Mouse (Mus musculus) heart, embryonic 10.5 days (tissue): ENCODE data around the gene Barhl2. TPM values are rescaled to one million over a fixed set of nuclear protein-coding genes. Genes with fewer than 3 reads are reported as not detected.

Experiments used
- DNase-seq: peaks from one replicate; pipeline ENCODE4 v3.0.0-alpha.2; 2017; ENCODE audit warnings: low spot score
- H3K27ac ChIP-seq: fragments of 300-500 bp; sonication (generic); 2 replicates; pipeline ENCODE4 v1.5.1; 2016; ENCODE audit warnings: mild to moderate bottlenecking
- H3K27me3 ChIP-seq: fragments of 300-500 bp; sonication (generic); 2 replicates; pipeline ENCODE4 v1.6.1; 2016; ENCODE audit warnings: mild to moderate bottlenecking; ENCODE audit not compliant: poor library complexity, insufficient read depth, severe bottlenecking
- H3K36me3 ChIP-seq: fragments of 300-500 bp; sonication (generic); 2 replicates; pipeline ENCODE4 v1.6.1; 2016; ENCODE audit warnings: mild to moderate bottlenecking, moderate library complexity
- H3K4me1 ChIP-seq: fragments of 300-500 bp; sonication (generic); 2 replicates; pipeline ENCODE4 v1.6.1; 2016; ENCODE audit warnings: mild to moderate bottlenecking
- H3K4me3 ChIP-seq: fragments of 300-500 bp; sonication (generic); 2 replicates; pipeline ENCODE4 v1.5.1; 2016; ENCODE audit warnings: mild to moderate bottlenecking, moderate library complexity
- H3K9me3 ChIP-seq: fragments of 300-500 bp; sonication (generic); 2 replicates; pipeline ENCODE4 v1.6.1; 2016; ENCODE audit warnings: mild to moderate bottlenecking, moderate library complexity
- WGBS: fragments of 180-500 bp; shearing (Covaris S2); methylation state at CpG from one replicate; pipeline ENCODE4 v1.1.7; 2016; 5-methylcytosine and 5-hydroxymethylcytosine counted together
- polyA plus RNA-seq: library from polyadenylated mRNA; unstranded; fragments of >200 nt; fragmentation: Nextera tagmentation; extraction: Ambion mirVana; gene quantifications from 2 replicates; pipeline ENCODE4 v1.2.1, GENCODE M21; 2016

The Barhl2 gene
- not detected in 2 replicates for polyA plus RNA-seq

GRCm38 (mm10) chr5:106457986-106458476 is at the start of gene Barhl2:
Gene Barhl2 (minus strand): TSS chr5:106458166.
- Histone ChIP-seq H3K27ac (no peak within 1 kb of the TSS; the same call in 1 of the 2 replicates), H3K27me3 (peaks cover 99% of the 10 kb centered on the region), H3K4me1 (peaks cover 32% of the 10 kb centered on the region), H3K9me3 (no peaks in the 10 kb centered on the region), H3K36me3 (no peaks in the 10 kb centered on the region), H3K4me3 (peak within 1 kb of the TSS; percentile 65)
- WGBS: under 1% methylated on average over 56 of the region's 57 CpGs
- no peak for DNase-seq

- H3K27ac ChIP-seq: no peak overlapping the region
- WGBS: 82% methylated on average over 5 of the region's 5 CpGs
- DNase-seq: no peak
- H3K9me3 ChIP-seq: no peaks in the 10 kb centered on the region
- H3K4me3 ChIP-seq: no peak overlapping the region
- no peaks in the 10 kb centered on the region for H3K36me3 ChIP-seq
- H3K4me1 ChIP-seq: peaks cover 6% of the 10 kb centered on the region; the same call in 1 of the 2 replicates
- no peaks in the 10 kb centered on the region for H3K27me3 ChIP-seq
Observed at GRCm38 (mm10) chr5:106506061-106506460, 48.1 kb upstream of the Barhl2 start.

- WGBS: 51% methylated on average over 12 of the region's 12 CpGs
- Histone ChIP-seq H3K4me1 (peaks cover 6% of the 10 kb centered on the region; the same call in 1 of the 2 replicates), H3K27me3 (no peaks in the 10 kb centered on the region), H3K4me3 (no peak overlapping the region), H3K9me3 (no peaks in the 10 kb centered on the region), H3K36me3 (no peaks in the 10 kb centered on the region), H3K27ac (no peak overlapping the region)
- no peak for DNase-seq
Observed at GRCm38 (mm10) chr5:106502684-106503545, 44.9 kb upstream of the Barhl2 start.

- WGBS: 65% methylated on average over 7 of the region's 7 CpGs
- H3K36me3 ChIP-seq: no peaks in the 10 kb centered on the region
- H3K27me3 ChIP-seq: no peaks in the 10 kb centered on the region
- H3K9me3 ChIP-seq: no peaks in the 10 kb centered on the region
- no peak overlapping the region for H3K27ac ChIP-seq
- DNase-seq: no peak
- no peak overlapping the region for H3K4me3 ChIP-seq
- H3K4me1 ChIP-seq: peaks cover 6% of the 10 kb centered on the region; the same call in 1 of the 2 replicates
Observed at GRCm38 (mm10) chr5:106502271-106502670, 44.3 kb upstream of the Barhl2 start.

GRCm38 (mm10) chr5:106491771-106492170 is 33.8 kb upstream of the Barhl2 start:
- Histone ChIP-seq H3K4me3 (no peak overlapping the region), H3K27ac (no peak overlapping the region), H3K9me3 (no peaks in the 10 kb centered on the region), H3K4me1 (no peaks in the 10 kb centered on the region), H3K36me3 (no peaks in the 10 kb centered on the region), H3K27me3 (no peaks in the 10 kb centered on the region)
- DNase-seq: no peak
- WGBS: 62% methylated on average over 8 of the region's 8 CpGs

GRCm38 (mm10) chr5:106472105-106472500 is 14.1 kb upstream of the Barhl2 start:
- Histone ChIP-seq H3K9me3 (no peaks in the 10 kb centered on the region), H3K27me3 (peaks cover 87% of the 10 kb centered on the region), H3K4me1 (no peaks in the 10 kb centered on the region; the same call in 1 of the 2 replicates), H3K36me3 (no peaks in the 10 kb centered on the region), H3K27ac (no peak overlapping the region), H3K4me3 (no peak overlapping the region)
- no peak for DNase-seq
- WGBS: 10% methylated on average over 10 of the region's 10 CpGs

- no peak for DNase-seq
- no peaks in the 10 kb centered on the region for H3K36me3 ChIP-seq
- H3K9me3 ChIP-seq: no peaks in the 10 kb centered on the region
- WGBS: 19% methylated on average over 13 of the region's 13 CpGs
- H3K4me1 ChIP-seq: no peaks in the 10 kb centered on the region; the same call in 1 of the 2 replicates
- H3K27me3 ChIP-seq: peaks cover 93% of the 10 kb centered on the region
- H3K27ac ChIP-seq: no peak overlapping the region
- no peak overlapping the region for H3K4me3 ChIP-seq
Observed at GRCm38 (mm10) chr5:106471235-106472104, 13.5 kb upstream of the Barhl2 start.

GRCm38 (mm10) chr5:106465129-106465790 is 7.3 kb upstream of the Barhl2 start:
- under 1% methylated on average over 31 of the region's 31 CpGs for WGBS

GRCm38 (mm10) chr5:106464336-106465128 is 6.6 kb upstream of the Barhl2 start:
- Histone ChIP-seq H3K4me1 (peaks cover 22% of the 10 kb centered on the region; the same call in 1 of the 2 replicates), H3K4me3 (no peak overlapping the region), H3K27ac (no peak overlapping the region), H3K36me3 (no peaks in the 10 kb centered on the region), H3K27me3 (peaks cover 100% of the 10 kb centered on the region), H3K9me3 (no peaks in the 10 kb centered on the region)
- under 1% methylated on average over 24 of the region's 24 CpGs for WGBS
- no peak for DNase-seq

More at GRCm38 (mm10) chr5:106465129-106465790, 7.3 kb upstream of the Barhl2 start:
- Histone ChIP-seq H3K27me3 (peaks cover 100% of the 10 kb centered on the region), H3K27ac (no peak overlapping the region), H3K9me3 (no peaks in the 10 kb centered on the region), H3K4me1 (peaks cover 20% of the 10 kb centered on the region; the same call in 1 of the 2 replicates), H3K4me3 (no peak overlapping the region; the same call in 1 of the 2 replicates), H3K36me3 (no peaks in the 10 kb centered on the region)
- DNase-seq: no peak

GRCm38 (mm10) chr5:106463661-106464191 is 5.8 kb upstream of the Barhl2 start:
- H3K27me3 ChIP-seq: peaks cover 100% of the 10 kb centered on the region
- no peak for DNase-seq
- H3K36me3 ChIP-seq: no peaks in the 10 kb centered on the region

GRCm38 (mm10) chr5:106461913-106462312 is 3.9 kb upstream of the Barhl2 start:
- peaks cover 100% of the 10 kb centered on the region for H3K27me3 ChIP-seq
- WGBS: 0% methylated on average over 4 of the region's 4 CpGs
- no peak overlapping the region for H3K4me3 ChIP-seq
- no peak overlapping the region for H3K27ac ChIP-seq
- H3K9me3 ChIP-seq: no peaks in the 10 kb centered on the region
- H3K4me1 ChIP-seq: peaks cover 44% of the 10 kb centered on the region
- no peaks in the 10 kb centered on the region for H3K36me3 ChIP-seq
- no peak for DNase-seq

More at GRCm38 (mm10) chr5:106463661-106464191, 5.8 kb upstream of the Barhl2 start:
- Histone ChIP-seq H3K4me3 (0 out of 2 replicates have a peak overlapping the region, but pooled peaks have one; percentile 12), H3K27ac (no peak overlapping the region), H3K4me1 (peaks cover 29% of the 10 kb centered on the region), H3K9me3 (no peaks in the 10 kb centered on the region)
- WGBS: under 1% methylated on average over 25 of the region's 25 CpGs
